Mouse (Mus musculus): ENCODE data around the gene Map4k3. TPM values are rescaled to one million over a fixed set of nuclear protein-coding genes. Genes with fewer than 3 reads are reported as not detected.

Gene Map4k3
- total and polyA plus RNA-seq, 3 experiments, result 3.2 to 4.1 TPM; not detected in 1

- no peak for TF ChIP-seq MXI1 (IDR thresholded peaks at IDR 0.05; ENCODE audit: low read depth, low read length)
- no peak for TF ChIP-seq MEF2A (IDR thresholded peaks at IDR 0.05; ENCODE audit: extremely low read depth, insufficient replicate concordance, low read depth, low read length, poor library complexity, severe bottlenecking)
- no peak for TF ChIP-seq TCF12 (IDR thresholded peaks at IDR 0.05; ENCODE audit: low read depth, low read length)
- no peak for TF ChIP-seq CHD2 (IDR thresholded peaks at IDR 0.05; ENCODE audit: low read length)
- no peak for TF ChIP-seq E2F4 (IDR thresholded peaks at IDR 0.05; ENCODE audit: borderline replicate concordance, low read depth, low read length)
- TF ChIP-seq JUND (IDR thresholded peaks at IDR 0.05; ENCODE audit: low read depth, low read length), result no peak
- no peak for TF ChIP-seq KAT2A (conservative IDR thresholded peaks at IDR 0.05; ENCODE audit: low read depth, low read length)
- no peak for TF ChIP-seq USF1 (IDR thresholded peaks at IDR 0.05; ENCODE audit: low read depth, low read length)
- TF ChIP-seq ZMIZ1 (IDR thresholded peaks at IDR 0.05; ENCODE audit: low read depth, low read length), result no peak
- no peak for TF ChIP-seq CHD1 (IDR thresholded peaks at IDR 0.05; ENCODE audit: low read depth, low read length)
- TF ChIP-seq MYC (IDR thresholded peaks at IDR 0.05; ENCODE audit: low read depth, low read length), result no peak
- H3K9ac ChIP-seq (ENCODE audit: control insufficient read depth, low read depth, low read length, poor library complexity, severe bottlenecking), result no peak overlapping the region
- no peak overlapping the region for H3K4me3 ChIP-seq (ENCODE audit: control insufficient read depth in 1 of 2, insufficient read depth in 1 of 2, low read depth in 2 of 2, low read length in 2 of 2)
- H3K79me2 ChIP-seq (ENCODE audit: control insufficient read depth, insufficient read depth, low read length, poor library complexity), result no peaks in the 10 kb centered on the region
- DNase-seq (ENCODE audit: low read depth, low spot score), result no peak
- no peaks in the 10 kb centered on the region for H3K36me3 ChIP-seq (ENCODE audit: control insufficient read depth in 1 of 2, insufficient read depth in 2 of 2, low read length in 2 of 2)
- H3K9me3 ChIP-seq (replicated peaks; ENCODE audit: insufficient read depth, low read length), result no peaks in the 10 kb centered on the region
- no peaks in the 10 kb centered on the region; a peak in 1 of 4 replicates for H3K27me3 ChIP-seq (ENCODE audit: control insufficient read depth in 1 of 2, insufficient read depth in 2 of 2, low read length in 2 of 2)
- H3K27ac ChIP-seq (ENCODE audit: control insufficient read depth, low read depth, low read length), result no peak overlapping the region
- no peaks in the 10 kb centered on the region for H3K4me1 ChIP-seq (ENCODE audit: control insufficient read depth in 1 of 2, insufficient read depth in 2 of 2, low read length in 2 of 2)
Measured at GRCm38 (mm10) chr17:80755076-80755871, 27.0 kb upstream of the Map4k3 start.

- H3K9ac ChIP-seq (ENCODE audit: control insufficient read depth, low read depth, low read length, poor library complexity, severe bottlenecking), result no peak overlapping the region
- peaks cover 0 to 1% of the 10 kb centered on the region in 2 experiments; a peak in 1 of 4 replicates for H3K27me3 ChIP-seq (ENCODE audit: control insufficient read depth in 1 of 2, insufficient read depth in 2 of 2, low read length in 2 of 2)
- DNase-seq (ENCODE audit: low read depth, low spot score), result no peak
- no peaks in the 10 kb centered on the region for H3K9me3 ChIP-seq (replicated peaks; ENCODE audit: insufficient read depth, low read length)
- no peaks in the 10 kb centered on the region for H3K79me2 ChIP-seq (ENCODE audit: control insufficient read depth, insufficient read depth, low read length, poor library complexity)
- TF ChIP-seq CHD1 (IDR thresholded peaks at IDR 0.05; ENCODE audit: low read depth, low read length) (no peak), MYB (IDR thresholded peaks at IDR 0.05; ENCODE audit: low read depth, low read length) (no peak), TBP (IDR thresholded peaks at IDR 0.05; ENCODE audit: low read depth, low read length) (no peak), MAFK (IDR thresholded peaks at IDR 0.05; ENCODE audit: borderline replicate concordance, low read depth, low read length) (no peak), RAD21 (IDR thresholded peaks at IDR 0.05; ENCODE audit: low read depth, low read length) (no peak), SMC3 (IDR thresholded peaks at IDR 0.05; ENCODE audit: low read depth, low read length) (no peak), NRF1 (IDR thresholded peaks at IDR 0.05; ENCODE audit: insufficient read depth, low read depth, low read length, poor library complexity, severe bottlenecking) (no peak), CHD2 (IDR thresholded peaks at IDR 0.05; ENCODE audit: low read length) (no peak), ELF1 (IDR thresholded peaks at IDR 0.05; ENCODE audit: low read depth, low read length) (no peak), USF1 (IDR thresholded peaks at IDR 0.05; ENCODE audit: low read depth, low read length) (no peak), USF2 (IDR thresholded peaks at IDR 0.05; ENCODE audit: borderline replicate concordance in 1 of 2, insufficient read depth in 1 of 2, low read depth in 1 of 2, low read length in 2 of 2) (no peak)
- no peaks in the 10 kb centered on the region for H3K36me3 ChIP-seq (ENCODE audit: control insufficient read depth in 1 of 2, insufficient read depth in 2 of 2, low read length in 2 of 2)
- H3K4me3 ChIP-seq (ENCODE audit: control insufficient read depth in 1 of 2, insufficient read depth in 1 of 2, low read depth in 2 of 2, low read length in 2 of 2), result no peak overlapping the region
- no peaks in the 10 kb centered on the region for H3K4me1 ChIP-seq (ENCODE audit: control insufficient read depth in 1 of 2, insufficient read depth in 2 of 2, low read length in 2 of 2)
- H3K27ac ChIP-seq (ENCODE audit: control insufficient read depth, low read depth, low read length), result no peak overlapping the region
Measured at GRCm38 (mm10) chr17:80754589-80754988, 26.3 kb upstream of the Map4k3 start.
